Mouse (Mus musculus): ENCODE measurements at regions not wholly inside any gene's neighbourhood (a gene's known extent, or its start where the extent isn't known, plus 50 kb on each side); places are given as distances from the start of the nearest gene placed in this dataset.
A peak's percentile ranks its signal among the peaks of the same experiment; 100 is the strongest.

DNA sequence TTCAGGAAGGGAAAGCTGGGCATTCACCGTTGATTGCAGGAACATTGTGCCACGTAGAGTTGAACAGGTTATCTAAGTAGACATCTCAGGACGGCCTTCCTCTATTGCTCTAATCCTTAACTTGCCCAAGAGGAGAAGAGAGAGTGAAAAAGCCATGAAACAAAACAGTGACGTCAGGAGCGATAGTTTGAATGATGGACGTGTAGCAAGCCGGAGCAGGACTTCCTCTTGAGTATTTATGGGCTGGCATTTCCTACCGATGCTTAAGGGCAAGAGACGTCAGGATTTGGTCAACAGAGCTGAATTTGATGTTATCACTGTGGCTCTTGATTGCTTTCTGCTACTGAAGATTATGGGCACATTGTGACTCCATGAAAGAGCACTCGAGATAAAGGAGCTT is 130.5 kb upstream of the Arhgap28 start:
- DNase-seq, result no peak

DNA sequence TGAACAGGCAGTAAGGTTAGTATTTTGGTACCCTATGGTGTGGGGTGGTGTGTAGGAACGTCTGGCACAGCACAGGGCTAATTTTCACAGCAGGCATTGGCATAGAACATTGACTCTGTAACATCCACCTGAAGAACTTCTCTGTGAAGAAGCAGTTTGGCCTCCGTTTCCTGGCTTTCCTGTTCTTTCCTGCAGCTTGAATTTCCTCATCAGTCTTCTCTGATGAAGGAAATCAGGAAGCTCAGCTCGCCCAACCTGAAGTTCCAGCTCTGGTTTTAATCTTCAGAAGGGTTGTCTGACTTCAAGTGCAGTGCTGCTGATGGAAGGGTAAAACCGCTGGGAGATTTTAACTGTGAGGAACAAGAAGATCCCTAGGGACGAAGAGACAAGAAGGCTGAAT is 131.5 kb upstream of the Arhgap28 start:
- DNase-seq, result no peak

DNA sequence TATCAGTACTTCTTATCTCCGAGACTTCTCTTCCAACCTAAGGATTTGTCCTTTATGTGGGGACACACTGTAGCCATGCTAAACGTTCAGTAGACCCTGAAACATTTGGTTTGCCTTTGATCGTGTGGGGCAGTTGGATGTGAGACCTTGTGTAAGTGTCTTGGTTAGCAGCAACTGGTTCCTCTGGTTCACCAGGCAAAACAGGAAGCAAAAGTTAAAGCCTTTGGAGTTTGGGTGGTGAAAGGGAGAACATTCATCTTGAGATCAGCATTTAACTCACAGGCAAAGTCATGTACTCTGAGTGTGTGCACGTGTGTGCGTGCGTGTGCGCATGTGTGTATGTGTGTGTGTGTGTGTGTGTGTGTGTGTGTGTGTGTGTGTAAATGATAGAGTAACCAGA is 130.3 kb upstream of the L3mbtl4 start:
- DNase-seq, result no peak

DNA sequence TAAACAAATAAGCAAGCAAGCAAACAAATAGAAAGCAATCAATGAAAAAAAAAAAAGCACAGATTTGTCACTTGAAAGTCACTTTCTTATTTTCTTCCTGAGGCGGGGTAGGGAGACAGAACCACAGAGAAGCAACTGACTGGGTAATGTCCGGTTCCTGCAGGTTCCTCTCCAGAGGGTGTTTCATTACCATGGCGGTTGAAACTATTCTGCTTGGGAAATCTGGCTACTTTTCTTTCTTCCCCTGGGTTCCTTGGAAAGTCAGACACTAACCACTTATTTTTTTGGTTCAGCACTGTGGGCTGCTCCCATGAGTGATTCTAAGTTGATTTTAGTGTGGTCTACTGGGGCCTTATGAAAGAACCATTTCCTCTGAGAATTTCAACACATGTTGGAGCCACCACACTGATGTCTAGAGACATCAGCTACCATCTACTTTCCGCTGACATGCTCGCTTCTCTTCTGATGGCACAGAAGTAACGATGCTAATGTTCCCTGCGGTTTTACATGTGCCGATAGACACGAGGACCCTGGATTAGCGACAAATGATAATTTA is 124.3 kb upstream of the L3mbtl4 start:
- DNase-seq, result no peak

DNA sequence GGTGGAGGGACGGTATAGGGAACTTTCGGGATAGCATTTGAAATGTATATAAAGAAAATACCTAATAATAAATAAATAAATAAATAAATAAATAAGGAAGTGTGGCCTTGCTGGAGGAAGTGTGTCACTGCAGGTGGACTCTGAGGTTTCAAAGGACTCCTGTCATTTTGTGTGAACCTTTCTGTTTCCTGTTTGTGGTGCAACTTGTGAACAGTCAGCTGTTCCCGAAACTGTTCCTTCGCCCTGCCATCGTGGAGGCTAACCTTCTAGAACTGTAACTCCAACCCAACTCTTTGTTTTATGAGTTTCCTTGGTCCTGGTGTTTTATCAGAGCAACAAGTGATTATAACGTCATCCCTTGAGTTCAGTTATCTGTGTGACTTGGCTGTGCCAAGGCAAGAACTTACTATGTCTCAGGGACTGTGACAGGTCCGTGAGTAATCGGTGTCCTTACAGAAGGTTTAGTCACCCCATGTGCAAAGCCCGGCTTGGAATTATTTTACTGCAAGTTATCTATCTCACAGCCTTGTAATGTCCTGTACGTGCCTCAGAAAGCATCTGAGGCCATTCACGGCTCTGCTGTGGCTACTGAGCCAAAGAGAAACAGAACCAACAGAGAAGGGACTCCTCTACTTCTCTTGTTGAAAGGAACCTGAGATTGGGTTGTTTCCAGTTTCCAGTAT is 121.0 kb upstream of the L3mbtl4 start:
- no peak for DNase-seq

DNA sequence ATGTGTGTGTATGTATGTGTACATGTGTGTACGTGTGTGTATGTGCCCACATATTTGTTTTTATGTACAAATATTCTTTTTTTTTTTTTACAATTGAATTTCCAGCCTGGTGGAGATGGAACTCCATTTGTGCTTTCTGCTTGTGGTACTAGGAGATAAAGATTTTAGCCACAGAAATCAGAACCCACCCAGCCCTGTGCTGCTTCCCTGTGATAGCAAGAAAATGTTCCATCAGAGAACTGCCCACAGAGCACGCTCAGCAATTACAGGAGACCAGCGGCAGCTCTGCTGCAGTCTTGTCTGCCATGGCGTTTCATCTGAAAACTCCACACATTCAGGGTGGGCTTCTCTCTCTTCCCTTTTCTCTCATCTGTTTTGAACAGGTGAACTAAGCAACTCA is 118.7 kb upstream of the L3mbtl4 start:
- no peak for DNase-seq

DNA sequence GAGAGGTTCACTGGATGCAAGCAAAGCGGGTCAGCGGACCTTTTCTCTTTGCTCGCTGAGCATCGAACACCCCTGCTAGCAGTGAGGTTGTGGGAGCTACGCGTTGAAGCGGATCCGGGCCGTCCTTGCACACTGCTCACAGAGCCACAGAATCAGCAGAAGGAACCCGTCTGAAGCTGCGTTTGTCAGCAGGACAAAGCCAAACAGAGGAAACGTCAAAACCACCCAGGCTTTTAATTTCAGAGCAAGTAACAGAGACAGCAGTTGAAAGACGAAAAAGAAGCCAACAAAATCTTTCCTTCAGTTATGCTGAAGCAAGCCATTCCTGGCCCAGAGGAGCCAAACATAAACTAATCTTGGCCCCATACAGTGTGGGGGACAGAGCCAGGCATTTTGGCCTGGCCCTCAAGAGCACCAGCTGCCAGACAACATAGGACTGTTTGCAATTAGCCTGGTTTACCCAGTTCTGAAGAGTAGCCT is 115.4 kb upstream of the L3mbtl4 start:
- DNase-seq, result no peak

DNA sequence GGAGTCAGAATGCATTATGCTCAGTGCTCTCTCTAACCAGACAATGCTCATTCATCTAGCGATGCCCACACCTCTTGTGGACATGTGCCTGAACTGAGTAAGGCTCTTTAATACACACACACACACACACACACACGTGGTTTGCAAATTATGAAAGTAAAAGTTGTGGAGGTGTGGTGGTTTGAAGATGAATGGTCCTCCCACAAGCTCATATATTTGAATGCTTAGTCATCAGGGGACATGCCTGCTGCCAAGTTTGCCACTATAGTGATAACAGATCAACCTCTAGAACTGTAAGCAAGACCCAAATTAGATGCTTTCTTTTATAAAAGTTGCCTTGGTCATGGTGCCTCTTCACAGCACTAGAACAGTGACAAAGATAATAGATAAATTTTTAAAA is 112.5 kb upstream of the L3mbtl4 start:
- DNase-seq, result no peak

DNA sequence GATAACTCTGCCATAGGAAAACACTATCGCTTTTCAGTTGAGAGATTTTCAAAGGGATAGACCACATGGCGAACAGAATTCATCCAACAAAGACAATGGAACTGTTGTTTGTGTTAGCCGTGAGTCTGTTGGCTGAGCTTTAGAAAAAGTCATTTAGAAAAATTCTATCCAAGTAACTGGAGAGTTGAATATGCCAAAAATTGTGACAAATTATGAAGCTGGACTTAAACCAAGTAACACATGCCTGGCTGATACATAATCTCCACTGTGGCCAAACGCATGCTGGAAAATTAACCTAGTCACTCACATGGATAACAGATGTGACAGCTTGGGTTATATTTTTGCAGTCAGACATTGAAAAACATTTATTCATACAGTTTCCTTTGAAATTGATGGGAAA is 110.1 kb upstream of the L3mbtl4 start:
- no peak for DNase-seq

DNA sequence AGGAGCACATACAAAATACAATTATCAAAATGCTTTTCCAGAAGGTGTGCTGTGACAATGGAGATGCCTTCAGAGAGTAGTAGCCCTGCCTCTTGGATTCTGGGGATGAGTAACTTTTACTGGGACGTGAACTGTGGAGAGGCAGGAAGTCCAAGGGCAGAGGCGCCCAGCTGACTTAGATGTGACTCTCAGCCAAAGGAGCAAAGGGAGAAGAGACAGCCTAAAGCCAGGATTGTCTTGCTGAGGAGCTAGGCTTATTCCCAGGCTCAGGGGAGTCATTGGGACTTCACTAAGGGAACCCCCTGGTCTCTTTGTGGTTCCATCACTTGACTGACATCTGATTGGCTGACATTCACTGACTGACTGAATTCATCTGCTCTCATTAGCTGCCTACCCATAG is 108.9 kb upstream of the L3mbtl4 start:
- no peak for DNase-seq

DNA sequence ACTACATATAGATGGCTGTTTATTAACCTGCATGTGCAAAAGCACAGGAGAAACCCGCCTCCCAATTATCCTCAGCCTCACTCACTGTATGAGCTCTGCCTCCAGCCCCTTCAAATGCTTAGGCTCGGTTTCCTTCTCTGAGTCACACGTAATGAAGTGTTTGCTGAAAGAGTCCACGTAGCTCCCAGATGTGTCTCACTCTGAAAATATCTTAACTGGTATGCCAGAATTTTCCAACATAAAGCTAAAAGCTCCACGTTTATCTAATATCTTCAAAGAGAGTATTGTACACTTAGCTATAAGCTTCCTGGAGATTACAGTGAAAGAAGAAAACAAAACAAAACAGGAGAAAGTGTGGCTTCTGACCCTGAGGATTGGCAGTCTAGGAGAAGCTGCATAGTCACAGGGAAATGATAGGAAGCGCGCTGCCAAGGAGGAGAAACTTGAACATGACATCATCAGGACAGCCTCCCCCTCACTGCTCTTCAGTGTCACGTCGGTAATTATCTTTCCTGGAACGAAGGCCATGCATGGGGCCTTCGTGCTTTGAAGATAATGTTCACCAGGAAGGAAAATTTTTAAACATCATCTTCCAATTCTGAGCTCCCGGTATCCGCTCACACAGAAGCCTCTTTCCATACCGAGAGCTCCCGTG is 108.3 kb upstream of the L3mbtl4 start:
- no peak for DNase-seq

DNA sequence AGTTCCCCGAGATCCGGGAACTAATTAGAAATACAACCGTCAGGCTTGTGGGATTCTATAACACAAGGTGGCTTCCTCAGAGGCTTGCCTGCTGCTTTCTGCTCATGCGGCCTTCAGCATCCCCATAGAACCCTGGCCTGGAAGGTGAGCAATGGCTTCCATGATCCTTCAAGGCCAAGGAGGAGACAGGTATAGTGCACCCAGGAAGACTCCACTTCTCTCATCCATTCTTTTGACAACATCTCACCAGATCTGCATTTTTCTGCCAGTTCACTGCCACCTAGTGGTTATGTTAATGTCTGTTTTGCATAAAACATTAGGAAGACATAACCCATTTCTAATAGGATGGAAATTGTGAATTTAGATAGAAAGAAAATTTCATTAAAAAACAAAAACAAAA is 107.2 kb upstream of the L3mbtl4 start:
- DNase-seq, result no peak

DNA sequence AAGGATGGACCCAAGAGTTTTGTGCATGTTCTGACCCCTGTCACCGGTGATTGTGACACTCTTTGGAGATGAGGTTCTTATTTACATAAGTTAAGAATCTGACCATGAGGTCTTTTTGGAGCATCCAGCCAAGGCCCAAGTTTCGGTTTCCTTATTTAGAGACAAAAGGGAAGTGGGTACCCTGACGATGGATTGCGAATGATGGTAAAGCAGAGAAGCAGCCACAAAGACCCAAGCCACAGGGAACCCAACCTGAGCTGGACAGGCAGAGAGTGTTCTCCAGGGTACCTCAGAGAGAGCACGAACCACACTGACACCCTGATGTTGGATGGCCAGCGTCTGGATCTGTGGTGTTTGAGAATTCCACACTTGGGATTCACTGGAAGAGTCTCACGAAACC is 100.8 kb upstream of the L3mbtl4 start:
- no peak for DNase-seq

DNA sequence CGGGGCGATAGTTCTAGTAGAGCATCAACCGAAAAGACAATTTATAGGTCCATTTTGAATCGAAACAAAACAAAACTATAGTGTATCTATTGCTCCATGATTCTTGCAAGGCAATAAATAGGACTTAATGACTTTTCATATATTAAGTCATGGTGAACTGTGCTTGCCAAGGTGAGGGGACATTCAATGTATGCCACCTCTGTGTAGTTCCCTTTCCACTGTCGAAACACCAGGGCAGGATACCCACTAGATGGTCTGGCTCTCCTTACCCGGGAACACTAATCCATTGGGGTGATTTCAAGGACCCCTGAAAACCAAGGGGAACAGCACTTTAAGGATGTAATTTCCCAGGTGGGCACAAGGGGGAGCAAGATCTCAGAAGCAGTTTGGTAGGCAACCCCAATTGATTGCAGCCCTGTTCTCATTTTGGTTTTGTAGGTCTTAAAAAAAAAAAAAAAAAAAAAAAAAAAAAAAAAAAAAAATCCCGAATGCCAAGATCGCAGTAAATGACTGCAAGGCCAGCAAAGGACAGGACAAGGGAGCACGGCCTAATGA is 96.9 kb upstream of the L3mbtl4 start:
- DNase-seq, result peak; percentile 46

DNA sequence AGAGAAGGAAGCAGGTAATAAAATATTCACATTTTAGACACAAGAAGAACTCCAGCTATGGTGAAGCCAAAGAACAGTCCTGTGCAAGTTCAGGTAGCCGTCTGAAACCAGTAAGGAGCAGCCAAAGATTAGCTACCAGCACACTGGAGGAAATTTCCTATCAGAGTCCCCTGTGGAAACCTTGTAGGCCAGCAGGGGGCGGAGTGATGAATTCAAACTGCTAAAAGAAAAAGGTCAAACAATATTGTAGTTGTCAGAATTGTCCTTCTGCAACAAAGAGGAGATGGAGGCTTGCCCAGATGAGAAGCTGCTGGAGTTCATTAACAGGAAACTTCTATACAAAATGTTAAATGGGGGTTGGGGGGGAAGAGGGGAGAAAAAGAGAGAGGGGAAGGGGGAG is 95.8 kb upstream of the L3mbtl4 start:
- DNase-seq, result peak; percentile 15

DNA sequence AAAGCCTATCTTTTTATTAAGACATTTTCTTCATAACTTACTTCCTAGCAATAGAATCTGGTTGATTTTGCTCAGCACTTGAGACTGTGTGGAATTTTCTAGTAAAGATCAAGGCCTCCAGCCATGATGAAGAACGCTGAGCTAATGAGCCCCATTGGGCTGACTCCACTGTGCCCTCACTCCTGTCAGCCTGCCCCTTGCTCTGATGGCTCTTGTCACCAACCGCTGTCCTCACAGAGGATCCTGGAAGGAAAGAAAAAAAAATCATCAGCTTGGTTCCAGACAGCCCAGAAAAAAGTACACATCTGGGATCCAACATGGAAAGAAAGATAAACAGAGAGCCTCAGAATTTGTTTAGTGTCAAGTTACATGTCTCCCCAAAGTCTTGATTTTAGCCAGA is 88.2 kb upstream of the L3mbtl4 start:
- no peak for DNase-seq

DNA sequence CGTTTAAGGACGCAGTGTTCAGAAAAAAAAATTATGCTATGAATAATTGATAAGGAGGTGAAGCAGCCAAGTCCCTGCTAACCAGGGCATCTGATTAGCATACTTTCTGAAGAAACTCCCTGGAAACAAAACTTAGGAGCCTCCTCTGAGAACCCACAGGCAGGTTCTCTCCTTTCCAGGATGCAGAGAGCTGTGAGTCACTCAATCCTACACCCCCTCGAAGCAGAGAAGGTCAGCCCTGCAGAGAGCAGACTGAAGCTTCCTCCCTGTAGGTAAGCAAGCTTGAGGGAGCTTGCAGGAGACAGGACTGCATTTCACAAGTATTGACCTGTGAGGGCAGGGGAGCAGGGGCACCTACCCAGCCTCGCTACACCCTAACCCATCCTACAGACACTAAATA is 83.7 kb upstream of the L3mbtl4 start:
- no peak for DNase-seq

DNA sequence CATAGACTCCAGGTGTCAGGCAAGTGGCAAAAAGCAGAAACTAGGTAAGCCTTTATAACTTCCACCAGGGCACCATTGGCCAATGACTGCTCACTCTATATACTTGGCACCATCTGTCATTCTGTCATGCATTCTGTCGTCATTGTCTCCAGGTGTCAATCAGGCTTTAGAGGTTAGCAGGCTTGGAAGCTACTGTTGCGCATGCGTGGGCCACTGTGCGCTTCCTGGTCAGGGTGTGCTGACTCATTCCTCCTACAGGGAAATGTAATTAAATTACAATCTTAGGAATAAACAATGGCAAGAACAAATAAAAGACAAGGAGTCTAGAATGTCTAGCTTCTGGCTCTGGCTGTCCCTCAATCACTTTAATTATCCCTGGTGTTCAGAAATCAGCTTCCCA is 68.1 kb upstream of the L3mbtl4 start:
- DNase-seq, result no peak

DNA sequence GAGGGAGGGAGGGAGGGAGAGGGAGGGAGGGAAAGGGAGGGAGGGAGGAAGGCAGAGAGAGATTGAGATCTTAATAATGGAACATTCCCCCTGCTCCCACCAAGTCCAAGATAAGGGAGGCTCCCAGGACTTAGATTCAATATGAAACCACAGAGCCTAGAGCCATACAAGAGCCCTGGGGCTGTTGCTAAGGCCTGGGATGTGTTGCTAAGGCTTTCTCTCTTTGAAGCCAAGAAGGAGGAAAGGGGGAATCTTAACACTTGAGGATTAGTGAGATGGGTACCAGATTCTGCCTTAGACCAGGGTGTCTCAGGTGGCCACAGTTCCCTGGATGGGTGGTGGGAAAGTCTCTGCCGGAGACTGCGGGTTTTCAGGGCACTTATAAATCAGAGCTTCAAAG is 64.8 kb upstream of the L3mbtl4 start:
- no peak for DNase-seq

DNA sequence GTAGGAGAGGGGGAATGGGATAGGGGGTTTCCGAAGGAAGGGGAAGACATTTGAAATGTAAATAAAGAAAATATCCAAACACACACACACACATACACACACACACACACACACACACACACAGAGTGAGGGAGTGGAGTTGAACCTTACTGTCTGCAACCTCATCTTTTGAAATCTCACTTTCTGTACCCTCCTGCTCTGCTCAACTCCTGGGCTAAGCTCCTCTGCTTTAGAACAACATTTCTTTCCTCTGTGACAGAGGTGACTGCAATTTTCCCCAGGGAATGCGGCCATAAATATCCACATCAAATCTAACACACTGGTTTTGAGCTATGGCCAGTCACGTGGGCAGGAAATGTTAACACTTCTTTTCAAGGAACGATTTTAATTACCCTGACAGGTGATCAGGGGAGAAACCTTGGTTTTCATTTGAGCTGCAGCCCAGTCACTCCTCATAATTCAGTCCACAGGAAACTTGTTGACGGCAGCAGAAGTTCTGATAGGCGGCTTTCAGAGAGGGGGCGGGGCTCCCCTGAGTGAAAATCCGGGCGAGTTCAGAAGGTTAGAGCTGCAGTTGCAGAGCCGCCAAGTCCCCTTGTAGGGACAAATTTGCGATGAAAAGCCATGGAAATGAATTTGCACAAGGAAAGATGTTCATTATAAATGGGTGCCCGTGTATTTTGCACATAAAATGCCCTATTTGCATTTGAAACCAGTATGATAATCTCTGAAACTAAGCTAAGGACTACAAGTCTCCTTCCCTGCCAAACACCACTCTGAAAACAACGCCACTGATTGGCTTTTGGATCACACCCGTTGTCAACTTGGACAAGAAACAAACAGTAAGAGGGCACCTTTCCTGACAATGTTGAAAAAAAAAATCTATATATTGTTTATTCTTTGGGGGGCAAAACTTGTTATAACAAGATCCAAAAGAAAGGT is 63.0 kb upstream of the L3mbtl4 start:
- DNase-seq, result no peak

DNA sequence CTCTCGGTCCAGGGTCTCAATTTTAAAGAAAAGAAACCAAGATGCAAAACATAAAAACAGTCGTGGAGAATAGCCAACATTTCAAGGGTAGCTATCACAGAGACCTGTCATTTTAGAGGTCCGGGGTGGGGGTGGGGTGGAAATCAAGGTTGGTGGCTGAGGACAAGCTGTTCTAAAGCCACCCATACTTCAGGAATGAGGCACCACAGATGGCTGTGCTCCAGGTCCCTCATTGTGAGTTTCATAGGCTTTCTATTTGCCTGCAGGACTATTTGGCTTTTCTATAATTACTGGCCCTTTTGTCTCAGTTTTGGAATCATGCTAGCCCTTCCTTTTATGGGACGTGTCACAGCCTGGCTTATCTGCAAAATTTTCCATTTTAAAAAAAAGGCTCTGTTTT is 55.4 kb upstream of the L3mbtl4 start:
- no peak for DNase-seq

DNA sequence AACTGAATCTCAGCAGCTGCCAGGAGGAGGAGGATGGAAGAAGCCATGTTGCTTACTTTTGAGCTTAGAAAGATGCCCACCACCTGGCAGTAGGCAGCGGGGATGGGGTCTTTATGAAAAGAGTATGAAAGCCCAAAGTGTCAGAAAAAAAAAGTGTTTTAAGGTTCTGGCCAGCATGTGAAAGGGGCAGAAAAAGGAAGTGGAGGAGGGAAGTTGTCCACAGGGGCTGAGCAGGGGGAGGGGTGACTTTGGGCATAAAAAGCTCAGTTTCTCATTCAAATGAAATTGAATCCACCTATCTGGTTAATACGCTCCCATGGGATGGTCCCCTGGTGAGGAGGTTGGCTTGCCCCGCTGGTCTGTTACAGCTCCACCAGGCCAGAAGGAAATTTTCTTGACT is 50.4 kb upstream of the L3mbtl4 start:
- DNase-seq, result no peak
